Mouse (Mus musculus): Measurements from ENCODE around the gene Fam171b.

Gene Fam171b

DNA sequence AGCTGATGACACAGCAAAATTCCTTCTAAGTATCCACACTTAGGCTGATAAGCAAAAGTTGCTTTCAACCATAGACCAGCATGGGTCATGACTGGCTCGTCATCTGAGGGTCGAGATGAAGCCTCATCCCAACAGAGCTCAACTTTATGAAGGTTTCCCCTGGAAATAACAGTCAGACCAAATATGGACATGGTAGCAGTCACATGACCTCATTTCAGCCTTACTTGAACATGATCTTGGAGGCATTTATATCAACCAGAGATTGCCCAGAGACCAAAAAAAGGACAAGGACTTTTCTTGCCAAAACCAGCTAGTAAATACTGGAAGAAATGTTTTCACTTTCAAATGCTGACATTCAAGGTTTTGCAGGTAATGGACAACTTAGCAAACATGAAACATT lies 81.3 kb downstream of the Fam171b start:
- DNase-seq: no peak

DNA sequence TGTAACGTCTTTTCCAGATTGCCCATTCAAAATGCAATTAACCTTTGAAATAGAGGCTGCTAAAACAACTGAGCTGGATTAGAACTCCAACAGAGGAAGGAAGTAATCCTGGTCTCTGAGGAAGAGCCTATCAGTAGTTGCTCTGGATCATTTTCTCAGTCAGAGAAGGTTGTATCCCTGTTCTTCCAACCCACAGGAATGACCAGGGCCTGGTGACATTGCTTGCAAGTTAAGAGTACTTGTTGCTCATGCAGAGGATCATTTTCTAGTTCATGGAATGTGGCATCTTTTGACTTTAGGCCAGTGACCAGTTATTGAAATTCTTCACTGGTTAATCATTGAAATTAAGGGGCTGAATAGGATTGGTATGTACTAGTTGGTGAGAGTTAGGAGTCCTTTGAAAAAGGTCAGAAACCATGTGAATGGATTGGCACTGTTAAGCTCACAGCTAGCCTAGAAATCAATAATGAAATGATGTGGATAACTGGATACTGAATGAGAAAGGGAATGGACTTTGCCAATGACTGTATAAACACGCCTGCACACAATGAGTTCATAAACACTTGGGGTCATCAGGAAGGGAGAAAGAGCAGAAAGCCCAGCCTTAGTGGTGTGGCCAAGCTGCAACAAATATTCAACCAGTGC lies 89.6 kb downstream of the Fam171b start:
- DNase-seq: no peak

GRCm38 (mm10) chr2:83929478-83930088 lies 117.1 kb downstream of the Fam171b start:
- no peak for DNase-seq

Measured in thymus, adult 18-20 months (tissue).